Mouse (Mus musculus): ENCODE data around the gene Slc5a2. TPM values are rescaled to one million over a fixed set of nuclear protein-coding genes. Genes with fewer than 3 reads are reported as not detected.

Gene Slc5a2
- polyA plus RNA-seq, 1 experiment from 2014 or later = 0.16 TPM

DNA sequence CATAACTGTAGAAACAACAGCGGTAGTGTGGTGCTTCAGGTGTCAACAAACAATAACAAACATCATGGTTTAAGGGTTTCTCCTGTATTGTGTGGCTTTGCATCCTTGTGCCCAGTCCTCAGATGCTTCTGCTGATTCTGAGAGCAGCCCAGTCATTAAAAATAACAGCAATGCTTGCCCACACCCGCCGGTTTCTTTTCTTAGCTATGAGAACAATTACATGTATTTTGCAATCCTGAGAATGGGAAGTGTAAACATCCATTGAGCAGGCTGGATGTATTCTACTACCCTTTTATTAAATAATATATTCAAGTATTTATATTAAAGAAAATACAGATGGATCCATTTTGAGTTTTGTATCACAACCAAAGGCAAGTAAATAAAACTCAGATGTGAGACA is 36.7 kb downstream of the Slc5a2 start:
- Histone ChIP-seq H3K9me3 (ENCODE audit: control insufficient read depth, low read length) (no peaks in the 10 kb centered on the region), H3K4me3 (ENCODE audit: low read depth, low read length) (no peak overlapping the region), H3K4me1 (ENCODE audit: control insufficient read depth, insufficient read depth, low read length) (peaks cover 8% of the 10 kb centered on the region), H3K9ac (ENCODE audit: low read length) (no peak overlapping the region), H3K4me2 (no peak overlapping the region), H3K27me3 (ENCODE audit: control insufficient read depth, insufficient read depth, low read length) (no peaks in the 10 kb centered on the region), H3K36me3 (ENCODE audit: control insufficient read depth, insufficient read depth, low read length) (no peaks in the 10 kb centered on the region), H3K27ac (ENCODE audit: low read depth, low read length) (no peak overlapping the region)
- WGBS = 84% methylated on average over 3 of the region's 3 CpGs
- no peak for DNase-seq (ENCODE audit: low spot score, missing footprints)
- no peak for ATAC-seq (ENCODE audit: low FRiP score)

DNA sequence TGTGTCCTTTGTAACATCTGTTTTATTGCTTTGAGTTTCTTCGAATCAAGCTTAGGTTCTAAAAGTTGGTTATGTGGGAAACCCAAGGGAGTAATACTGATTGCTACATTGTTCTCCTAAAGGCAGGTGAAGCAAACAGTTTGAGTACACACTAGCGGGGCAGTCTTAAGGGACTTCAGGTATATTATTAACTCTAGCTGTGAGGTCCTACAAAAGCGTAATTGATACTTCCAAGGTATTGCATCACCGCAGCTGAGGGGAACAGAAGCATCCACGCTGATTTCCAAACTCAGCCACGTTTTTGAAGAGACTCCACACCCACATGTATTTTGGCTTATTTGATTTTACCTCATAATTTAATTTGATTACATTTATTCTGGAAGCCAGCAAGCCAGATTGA is 38.7 kb downstream of the Slc5a2 start:
- Histone ChIP-seq H3K27me3 (ENCODE audit: control insufficient read depth, insufficient read depth, low read length) (no peaks in the 10 kb centered on the region), H3K36me3 (ENCODE audit: control insufficient read depth, insufficient read depth, low read length) (no peaks in the 10 kb centered on the region), H3K4me3 (ENCODE audit: low read depth, low read length) (no peak overlapping the region), H3K4me2 (no peak overlapping the region), H3K4me1 (ENCODE audit: control insufficient read depth, insufficient read depth, low read length) (no peaks in the 10 kb centered on the region), H3K9me3 (ENCODE audit: control insufficient read depth, low read length) (no peaks in the 10 kb centered on the region), H3K9ac (ENCODE audit: low read length) (no peak overlapping the region), H3K27ac (ENCODE audit: low read depth, low read length) (no peak overlapping the region)
- DNase-seq (ENCODE audit: low spot score, missing footprints) (no peak), ATAC-seq (ENCODE audit: low FRiP score) (no peak)
- 88% methylated on average over 6 of the region's 6 CpGs for WGBS

DNA sequence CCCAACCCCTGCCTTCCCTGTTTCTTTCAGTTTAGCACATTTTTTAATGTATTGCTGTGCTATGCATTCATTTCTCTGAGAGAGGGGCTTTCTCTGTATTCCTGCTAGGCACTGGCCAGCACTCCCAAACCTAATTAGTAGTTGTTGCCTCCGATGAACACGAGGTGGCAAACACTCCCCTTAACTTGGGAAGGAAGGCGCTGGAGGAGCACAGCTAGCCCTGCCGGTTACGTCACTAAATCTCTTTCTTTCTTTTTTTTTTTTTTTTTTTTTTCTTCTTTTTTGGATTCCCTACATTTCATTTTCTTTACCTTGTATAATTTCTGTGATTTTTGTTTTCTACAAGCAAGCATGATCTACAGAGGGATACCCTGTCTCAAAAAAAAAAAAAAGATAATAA is 39.5 kb downstream of the Slc5a2 start:
- no peaks in the 10 kb centered on the region for H3K4me1 ChIP-seq (ENCODE audit: control insufficient read depth, insufficient read depth, low read length)
- no peak overlapping the region for H3K27ac ChIP-seq (ENCODE audit: low read depth, low read length)
- no peak for DNase-seq (ENCODE audit: low spot score, missing footprints)
- 11% methylated on average over 5 of the region's 5 CpGs for WGBS
- no peak overlapping the region for H3K4me3 ChIP-seq (ENCODE audit: low read depth, low read length)
- no peaks in the 10 kb centered on the region for H3K36me3 ChIP-seq (ENCODE audit: control insufficient read depth, insufficient read depth, low read length)
- no peaks in the 10 kb centered on the region for H3K9me3 ChIP-seq (ENCODE audit: control insufficient read depth, low read length)
- no peaks in the 10 kb centered on the region for H3K27me3 ChIP-seq (ENCODE audit: control insufficient read depth, insufficient read depth, low read length)
- no peak overlapping the region for H3K9ac ChIP-seq (ENCODE audit: low read length)
- H3K4me2 ChIP-seq = no peak overlapping the region
- no peak for ATAC-seq (ENCODE audit: low FRiP score)

DNA sequence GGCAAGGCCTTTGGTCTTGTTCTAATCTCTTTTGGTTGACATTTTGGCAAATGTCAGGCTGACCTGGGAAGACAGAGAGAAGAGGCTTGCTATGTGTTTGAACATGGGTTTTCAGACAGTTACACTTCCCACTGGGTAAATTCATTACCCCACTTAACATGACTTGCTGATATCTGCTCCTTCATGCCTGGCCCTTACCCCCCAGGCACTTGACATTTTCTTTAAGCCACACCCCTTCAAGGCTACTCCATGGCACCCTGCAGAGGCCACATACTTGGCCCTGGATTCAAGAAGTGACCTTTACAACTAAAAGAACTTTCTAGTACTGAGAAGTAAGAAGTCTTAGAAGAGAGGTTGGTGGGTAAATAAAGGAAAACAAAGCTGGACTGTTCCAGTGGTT is 42.4 kb downstream of the Slc5a2 start:
- Histone ChIP-seq H3K9ac (ENCODE audit: low read length) (no peak overlapping the region), H3K4me3 (ENCODE audit: low read depth, low read length) (no peak overlapping the region), H3K27ac (ENCODE audit: low read depth, low read length) (no peak overlapping the region), H3K27me3 (ENCODE audit: control insufficient read depth, insufficient read depth, low read length) (no peaks in the 10 kb centered on the region), H3K36me3 (ENCODE audit: control insufficient read depth, insufficient read depth, low read length) (no peaks in the 10 kb centered on the region), H3K4me2 (no peak overlapping the region), H3K9me3 (ENCODE audit: control insufficient read depth, low read length) (no peaks in the 10 kb centered on the region), H3K4me1 (ENCODE audit: control insufficient read depth, insufficient read depth, low read length) (no peaks in the 10 kb centered on the region)
- DNase-seq (ENCODE audit: low spot score, missing footprints) (no peak), ATAC-seq (ENCODE audit: low FRiP score) (no peak)

DNA sequence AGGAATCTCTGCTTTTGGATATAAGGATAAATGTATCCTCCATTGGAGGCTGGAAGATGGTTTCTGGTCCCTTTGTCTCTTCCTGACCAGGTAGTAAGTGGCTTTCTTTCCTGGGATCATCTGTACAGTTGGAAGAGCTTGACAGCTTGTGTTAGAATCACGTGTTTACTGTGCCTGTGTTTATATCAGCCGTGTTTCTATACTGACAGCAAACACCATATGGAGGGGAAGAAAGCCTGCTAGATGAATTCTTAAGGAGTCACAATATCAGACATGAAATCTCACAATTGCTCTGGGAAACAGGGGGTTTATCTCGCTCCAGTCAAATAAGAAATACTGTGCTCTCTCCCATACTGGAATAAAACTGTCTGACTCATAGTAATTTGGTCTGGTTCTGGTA is 43.8 kb downstream of the Slc5a2 start:
- no peak overlapping the region for H3K4me2 ChIP-seq
- H3K4me1 ChIP-seq (ENCODE audit: control insufficient read depth, insufficient read depth, low read length) = no peaks in the 10 kb centered on the region
- no peaks in the 10 kb centered on the region for H3K36me3 ChIP-seq (ENCODE audit: control insufficient read depth, insufficient read depth, low read length)
- 82% methylated on average over 3 of the region's 3 CpGs for WGBS
- H3K9ac ChIP-seq (ENCODE audit: low read length) = no peak overlapping the region
- no peak overlapping the region for H3K4me3 ChIP-seq (ENCODE audit: low read depth, low read length)
- H3K27me3 ChIP-seq (ENCODE audit: control insufficient read depth, insufficient read depth, low read length) = no peaks in the 10 kb centered on the region
- H3K27ac ChIP-seq (ENCODE audit: low read depth, low read length) = no peak overlapping the region
- ATAC-seq (ENCODE audit: low FRiP score) (no peak), DNase-seq (ENCODE audit: low spot score, missing footprints) (no peak)
- H3K9me3 ChIP-seq (ENCODE audit: control insufficient read depth, low read length) = no peaks in the 10 kb centered on the region

DNA sequence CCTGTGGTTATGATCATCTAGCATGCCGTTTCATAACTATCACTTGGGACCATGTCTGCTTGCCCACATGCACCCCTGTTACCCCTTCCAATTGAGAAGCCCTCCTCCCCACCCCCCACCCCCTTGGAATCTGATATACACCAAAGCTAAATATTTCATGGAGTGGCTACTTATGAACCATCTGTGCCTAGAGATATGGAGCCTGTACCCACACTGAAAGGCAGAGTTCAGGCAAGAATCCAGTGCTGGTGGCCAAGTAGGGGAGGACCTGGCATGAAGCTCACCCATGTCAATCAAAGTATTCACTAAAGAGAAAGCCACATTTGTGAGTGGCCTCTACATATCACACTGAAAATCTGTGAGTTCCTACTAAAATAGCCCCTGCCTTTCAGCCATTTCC is 44.3 kb downstream of the Slc5a2 start:
- Histone ChIP-seq H3K36me3 (ENCODE audit: control insufficient read depth, insufficient read depth, low read length) (no peaks in the 10 kb centered on the region), H3K4me2 (no peak overlapping the region), H3K9ac (ENCODE audit: low read length) (no peak overlapping the region), H3K4me1 (ENCODE audit: control insufficient read depth, insufficient read depth, low read length) (no peaks in the 10 kb centered on the region), H3K27ac (ENCODE audit: low read depth, low read length) (no peak overlapping the region), H3K9me3 (ENCODE audit: control insufficient read depth, low read length) (no peaks in the 10 kb centered on the region), H3K4me3 (ENCODE audit: low read depth, low read length) (no peak overlapping the region), H3K27me3 (ENCODE audit: control insufficient read depth, insufficient read depth, low read length) (no peaks in the 10 kb centered on the region)
- WGBS = 69% methylated on average over 1 of the region's 1 CpGs
- ATAC-seq (ENCODE audit: low FRiP score) (no peak), DNase-seq (ENCODE audit: low spot score, missing footprints) (no peak)

DNA sequence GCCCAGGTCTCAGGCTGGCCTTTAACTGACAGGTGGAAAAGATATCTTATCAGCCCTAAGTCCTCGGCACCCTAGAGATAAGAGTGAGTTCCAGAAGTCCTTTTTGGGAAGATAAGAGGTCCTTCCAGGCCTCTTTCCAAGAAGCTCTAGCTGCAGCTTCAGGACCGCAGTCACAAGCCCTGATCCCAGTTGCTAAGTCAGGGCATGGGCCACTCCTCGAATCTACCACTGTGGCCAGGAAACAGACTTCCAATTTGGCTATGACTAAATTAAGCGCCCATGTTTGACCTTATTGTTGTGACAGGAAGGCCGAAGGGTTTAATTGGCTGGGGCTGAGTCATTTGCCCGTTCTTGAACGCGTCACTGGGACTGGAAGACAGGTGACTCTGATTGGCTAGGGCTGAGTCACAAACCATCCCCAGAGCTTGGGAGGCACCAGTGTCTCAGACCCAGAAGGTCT is 44.8 kb downstream of the Slc5a2 start:
- WGBS = 78% methylated on average over 8 of the region's 8 CpGs
- Histone ChIP-seq H3K36me3 (ENCODE audit: control insufficient read depth, insufficient read depth, low read length) (no peaks in the 10 kb centered on the region), H3K4me3 (ENCODE audit: low read depth, low read length) (no peak overlapping the region), H3K9ac (ENCODE audit: low read length) (no peak overlapping the region), H3K27ac (ENCODE audit: low read depth, low read length) (no peak overlapping the region), H3K4me2 (no peak overlapping the region), H3K9me3 (ENCODE audit: control insufficient read depth, low read length) (no peaks in the 10 kb centered on the region), H3K27me3 (ENCODE audit: control insufficient read depth, insufficient read depth, low read length) (no peaks in the 10 kb centered on the region), H3K4me1 (ENCODE audit: control insufficient read depth, insufficient read depth, low read length) (no peaks in the 10 kb centered on the region)
- ATAC-seq (ENCODE audit: low FRiP score) (no peak), DNase-seq (ENCODE audit: low spot score, missing footprints) (no peak)

DNA sequence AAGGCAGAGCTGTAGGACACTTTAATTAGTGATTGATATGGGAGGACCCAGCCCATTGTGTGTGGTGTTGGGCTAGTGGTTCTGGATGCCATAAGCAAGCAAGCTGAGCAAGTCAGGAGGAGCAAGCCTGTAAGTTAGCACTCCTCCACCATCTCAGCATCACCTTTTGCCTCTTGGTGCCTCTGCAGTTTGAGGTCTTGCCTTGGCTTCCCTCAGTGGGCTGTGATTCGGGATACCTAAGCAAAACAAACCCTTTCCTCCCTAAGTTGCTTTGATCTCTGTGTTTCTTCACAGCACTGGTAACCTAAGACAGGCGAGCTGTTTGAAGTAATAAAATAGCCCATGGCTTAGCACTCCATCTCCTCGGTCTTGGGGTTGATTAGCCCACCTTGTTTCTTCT is 45.8 kb downstream of the Slc5a2 start:
- no peak for ATAC-seq (ENCODE audit: low FRiP score)
- Histone ChIP-seq H3K9ac (ENCODE audit: low read length) (no peak overlapping the region), H3K9me3 (ENCODE audit: control insufficient read depth, low read length) (no peaks in the 10 kb centered on the region), H3K4me2 (no peak overlapping the region), H3K27ac (ENCODE audit: low read depth, low read length) (no peak overlapping the region), H3K36me3 (ENCODE audit: control insufficient read depth, insufficient read depth, low read length) (no peaks in the 10 kb centered on the region), H3K4me1 (ENCODE audit: control insufficient read depth, insufficient read depth, low read length) (no peaks in the 10 kb centered on the region), H3K4me3 (ENCODE audit: low read depth, low read length) (no peak overlapping the region), H3K27me3 (ENCODE audit: control insufficient read depth, insufficient read depth, low read length) (no peaks in the 10 kb centered on the region)
- WGBS = 72% methylated on average over 3 of the region's 3 CpGs
- DNase-seq (ENCODE audit: low spot score, missing footprints) = no peak

DNA sequence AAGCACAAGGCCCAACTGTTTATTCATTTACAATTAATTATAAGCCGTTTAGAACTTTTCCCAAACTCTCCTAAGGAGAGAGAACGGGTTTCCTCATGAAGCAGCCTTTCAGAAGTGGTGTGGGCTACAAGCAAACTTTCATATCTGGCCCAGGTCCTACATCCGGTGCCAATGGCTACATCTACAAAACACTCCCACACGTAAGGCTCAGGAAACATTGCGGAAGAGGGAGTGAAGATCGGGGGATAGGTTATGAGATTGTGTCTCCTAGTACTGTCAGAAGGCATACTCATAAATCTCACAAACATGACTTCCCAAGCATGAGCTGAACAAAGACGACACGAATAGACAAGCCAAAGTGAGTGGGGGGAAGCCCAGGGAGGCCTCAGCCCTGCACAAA is 46.4 kb downstream of the Slc5a2 start:
- no peak for DNase-seq (ENCODE audit: low spot score, missing footprints)
- Histone ChIP-seq H3K9ac (ENCODE audit: low read length) (no peak overlapping the region), H3K9me3 (ENCODE audit: control insufficient read depth, low read length) (no peaks in the 10 kb centered on the region), H3K27ac (ENCODE audit: low read depth, low read length) (no peak overlapping the region), H3K36me3 (ENCODE audit: control insufficient read depth, insufficient read depth, low read length) (no peaks in the 10 kb centered on the region), H3K4me3 (ENCODE audit: low read depth, low read length) (no peak overlapping the region), H3K4me2 (no peak overlapping the region), H3K27me3 (ENCODE audit: control insufficient read depth, insufficient read depth, low read length) (no peaks in the 10 kb centered on the region), H3K4me1 (ENCODE audit: control insufficient read depth, insufficient read depth, low read length) (no peaks in the 10 kb centered on the region)
- 84% methylated on average over 8 of the region's 8 CpGs for WGBS
- ATAC-seq (ENCODE audit: low FRiP score) = no peak
